Mouse (Mus musculus) embryo, embryonic 11.5 days (tissue): ENCODE measurements around the gene Galnt4.

Source experiments
- DNase-seq: peaks from one replicate; pipeline ENCODE4 v3.0.0-alpha.2; 2012; ENCODE audit warnings: low read depth, low spot score

Gene Galnt4

DNA sequence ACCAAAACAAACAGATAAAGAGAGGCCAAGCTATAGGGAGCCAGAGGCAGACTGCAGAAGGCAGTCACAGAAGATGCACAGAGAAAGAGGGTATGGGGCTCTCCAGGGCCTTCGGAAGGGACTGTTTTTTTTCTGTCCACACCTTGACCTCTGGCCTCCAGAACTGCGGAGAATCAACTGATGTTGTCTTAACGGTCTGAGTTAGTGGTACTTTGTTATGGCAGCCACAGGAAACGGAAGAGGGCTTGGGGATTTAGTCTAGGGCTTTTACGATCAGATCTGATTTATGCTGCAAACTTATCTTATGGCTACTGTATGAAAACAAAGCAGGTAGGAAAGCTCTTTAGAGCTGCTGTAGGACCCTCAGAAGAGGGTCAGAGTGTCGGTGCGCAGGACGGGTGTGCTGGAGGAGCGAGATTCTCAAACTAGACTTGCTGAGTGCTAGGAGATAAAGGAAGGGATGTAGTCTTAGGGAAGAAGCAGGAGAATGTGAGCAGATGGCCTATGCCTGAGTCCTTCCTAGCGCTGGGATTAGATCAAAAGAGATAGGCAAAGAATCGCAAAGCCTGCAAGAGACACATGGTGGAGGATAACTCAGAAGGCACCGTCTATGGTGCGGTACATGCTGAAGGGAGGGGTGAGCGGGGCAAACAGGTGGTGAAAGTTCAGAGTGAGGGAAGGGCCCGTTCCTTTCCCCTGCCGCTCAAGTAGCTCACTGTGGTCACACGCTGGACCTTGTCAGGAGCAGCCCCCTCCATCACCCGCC, 7.7 kb downstream of the Galnt4 start:
- DNase-seq = no peak

DNA sequence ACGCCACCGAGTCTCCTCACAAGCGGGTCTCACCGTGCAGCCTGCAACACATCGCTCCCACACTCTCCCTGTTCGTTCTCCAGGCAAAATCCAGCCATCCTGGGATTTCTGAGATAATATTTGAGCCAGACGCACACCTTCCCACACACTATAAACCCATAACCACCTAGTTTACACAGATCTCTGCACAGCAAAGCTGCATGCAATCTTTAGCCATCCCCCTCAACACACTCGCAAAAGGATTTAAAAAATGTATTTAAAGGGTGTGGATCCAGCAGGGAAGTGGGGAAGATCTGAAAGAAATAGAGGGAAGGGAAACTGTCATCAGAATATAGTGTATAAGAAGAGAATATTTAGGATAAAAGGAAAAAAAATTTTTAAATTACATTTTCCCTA, 8.3 kb downstream of the Galnt4 start:
- DNase-seq = no peak

DNA sequence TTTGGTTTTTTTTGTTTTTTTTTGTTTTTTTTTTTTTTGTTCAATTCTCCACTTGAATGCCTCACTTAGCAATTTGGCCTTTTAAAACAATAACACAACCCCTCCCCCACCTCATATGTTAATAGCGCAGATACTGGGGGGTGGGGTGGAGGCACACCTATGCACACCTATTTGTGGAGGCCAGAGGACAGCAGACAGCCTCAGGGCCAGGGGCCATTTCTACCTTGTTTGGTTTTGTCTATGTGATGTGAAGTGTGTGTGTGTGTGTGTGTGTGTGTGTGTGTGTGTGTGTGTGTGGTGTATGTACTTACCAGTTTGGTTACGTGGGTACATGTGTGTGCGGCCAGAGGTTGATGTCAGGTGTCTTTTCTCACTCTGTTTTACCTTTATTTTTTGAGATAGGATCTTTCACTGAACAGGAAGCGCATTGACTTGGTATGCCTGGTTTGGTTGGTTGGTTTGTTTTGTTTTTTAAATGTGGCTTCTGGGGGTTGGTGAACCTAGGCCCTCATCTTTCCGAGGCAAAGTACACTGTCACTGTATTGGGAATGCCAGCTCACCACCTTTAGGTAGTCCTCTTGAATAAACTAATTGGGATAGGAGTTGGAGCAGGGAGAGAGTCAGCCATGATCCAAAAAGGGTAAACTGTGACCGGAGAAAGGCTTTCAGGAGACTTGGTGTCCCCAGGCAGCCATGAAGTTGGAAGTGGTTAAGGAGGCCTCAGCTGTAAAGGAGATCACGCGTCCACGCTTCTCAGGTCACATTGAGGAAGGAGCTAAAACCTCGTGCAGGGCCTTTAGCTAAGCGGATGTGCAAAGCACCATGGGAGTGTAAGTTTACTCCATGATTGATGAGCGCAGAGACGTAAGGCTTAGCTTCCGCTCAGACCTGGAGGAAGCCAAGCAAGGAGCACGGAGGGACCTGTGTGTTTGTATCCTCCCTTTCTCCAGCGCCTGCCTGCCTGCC, 9.0 kb downstream of the Galnt4 start:
- no peak for DNase-seq

DNA sequence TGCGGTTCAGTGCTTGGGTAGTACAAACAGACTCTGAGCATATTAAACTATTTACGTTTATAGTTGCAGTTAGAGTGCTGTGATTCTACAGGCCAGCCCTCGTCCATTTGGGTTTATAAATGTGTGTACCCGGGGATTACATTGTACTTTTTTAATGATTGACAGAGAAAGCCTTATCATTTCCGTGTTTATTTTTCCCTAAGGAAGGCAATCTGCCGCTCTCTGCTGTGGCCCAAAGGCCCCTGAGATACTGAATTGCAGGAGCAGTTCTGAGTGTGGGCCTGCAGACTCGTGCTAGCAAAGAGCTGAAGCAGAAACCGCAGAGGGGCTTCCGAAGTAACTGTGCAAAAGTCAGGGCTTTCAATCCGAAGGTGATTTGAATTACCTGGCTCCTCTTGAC, 9.9 kb downstream of the Galnt4 start:
- no peak for DNase-seq

DNA sequence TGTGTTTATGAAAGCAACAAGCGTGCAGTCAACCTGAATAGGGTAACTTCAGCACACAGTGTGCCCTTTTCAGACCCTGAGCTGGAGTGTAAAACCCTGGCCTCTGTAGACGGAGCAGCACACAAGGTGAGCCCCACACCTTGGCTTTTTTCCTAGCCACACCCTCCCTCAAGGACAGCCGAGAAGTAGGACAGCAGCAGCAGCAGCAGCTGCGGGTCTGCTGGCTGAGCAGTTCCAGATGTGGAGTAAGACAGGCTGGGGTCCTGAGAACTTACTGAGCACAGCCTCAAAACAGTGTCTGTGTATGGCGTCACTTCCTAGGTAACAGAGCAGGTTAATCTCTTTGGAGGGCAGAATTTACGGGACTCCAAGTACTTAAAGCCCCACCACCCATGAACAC, 10.7 kb downstream of the Galnt4 start:
- no peak for DNase-seq

DNA sequence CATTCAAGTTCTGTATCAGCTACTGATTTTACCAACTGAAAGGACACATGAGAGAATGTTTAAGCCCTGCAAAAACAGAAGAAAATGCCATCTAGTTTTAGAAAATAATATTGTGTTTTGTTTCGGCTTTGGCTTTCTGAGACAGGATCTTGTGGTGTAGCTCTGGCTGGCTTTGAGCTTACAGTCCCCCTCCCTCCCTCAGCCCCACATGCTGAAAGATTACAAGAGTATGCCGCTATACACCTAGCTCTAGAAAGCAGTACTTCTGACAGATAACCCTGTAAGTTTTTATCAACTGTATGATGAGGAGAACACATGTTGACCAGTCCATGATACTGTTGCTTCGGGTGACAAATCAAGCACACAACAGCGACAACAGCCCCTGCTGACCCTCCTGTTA, 11.5 kb downstream of the Galnt4 start:
- DNase-seq = no peak

DNA sequence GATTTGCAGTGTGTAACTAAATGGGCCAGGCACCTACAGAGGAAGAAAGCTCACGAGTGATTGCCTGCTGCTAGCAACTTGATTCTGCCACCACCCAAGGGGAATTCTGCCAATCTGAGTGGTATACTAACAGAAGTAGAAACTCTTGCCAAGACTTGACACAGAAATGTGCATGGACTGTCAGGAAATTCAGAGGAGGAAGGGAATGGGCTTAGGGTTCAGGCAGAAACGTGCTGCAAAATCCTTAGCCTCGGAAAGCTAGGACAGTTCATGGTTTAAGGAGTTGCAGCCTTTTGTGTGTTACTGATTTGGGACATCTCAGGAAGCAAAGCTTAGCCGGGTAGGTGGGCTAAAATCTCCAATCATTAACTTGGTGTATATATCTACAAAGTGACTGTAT, 18.3 kb downstream of the Galnt4 start, which contains the start of gene Phxr2:
Gene Phxr2 (minus strand): TSS at position 101 of the 400 bp plus-strand sequence.
- DNase-seq = no peak

DNA sequence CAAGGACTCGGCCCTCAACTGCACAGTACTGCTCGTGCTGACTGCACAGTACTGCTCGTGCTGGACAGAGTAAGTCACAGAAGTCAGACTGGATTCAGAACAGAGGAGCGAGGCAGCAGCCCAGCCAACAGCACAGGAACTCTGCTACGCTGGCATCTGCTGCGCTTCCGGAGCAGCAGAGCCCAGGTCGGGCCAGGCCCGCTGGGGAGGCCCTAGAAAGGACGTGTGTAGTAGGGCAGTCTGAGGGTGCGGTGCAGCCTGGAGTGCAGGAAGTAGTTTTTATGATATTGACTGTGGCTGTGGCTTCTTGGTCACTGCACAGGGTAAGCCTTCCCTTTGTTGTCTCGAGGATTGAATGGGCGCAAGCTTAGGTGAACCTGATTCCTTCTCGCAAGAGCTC, 19.0 kb downstream of the Galnt4 start:
- DNase-seq = no peak

DNA sequence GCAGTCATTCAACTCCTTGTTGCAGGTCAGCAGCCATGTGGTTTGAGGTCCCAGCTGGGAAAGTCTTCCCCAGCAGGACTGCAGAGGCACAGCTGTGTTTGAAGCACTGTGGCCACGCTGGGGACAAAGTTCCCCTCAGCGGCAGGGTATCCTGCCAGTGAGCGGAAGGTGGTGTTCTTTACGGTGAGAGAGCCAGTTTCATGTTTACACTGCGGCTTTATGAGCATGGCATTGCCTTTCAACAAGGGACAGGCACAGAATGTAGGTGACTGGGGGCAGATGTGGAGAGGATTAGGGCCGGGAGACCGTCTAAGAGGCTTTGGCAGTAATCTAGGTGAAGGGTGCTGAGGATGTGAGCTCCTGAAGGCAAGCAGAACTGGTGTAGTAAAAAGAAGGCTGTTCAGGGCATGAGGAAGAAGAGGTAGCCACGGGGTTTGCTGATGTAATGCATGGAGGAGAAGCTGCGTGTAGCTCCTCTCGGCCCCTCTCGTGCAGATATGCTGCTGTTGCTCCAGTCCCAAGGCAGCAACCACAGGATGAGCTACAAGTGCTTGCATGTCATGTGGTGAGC, 19.8 kb downstream of the Galnt4 start:
- no peak for DNase-seq

DNA sequence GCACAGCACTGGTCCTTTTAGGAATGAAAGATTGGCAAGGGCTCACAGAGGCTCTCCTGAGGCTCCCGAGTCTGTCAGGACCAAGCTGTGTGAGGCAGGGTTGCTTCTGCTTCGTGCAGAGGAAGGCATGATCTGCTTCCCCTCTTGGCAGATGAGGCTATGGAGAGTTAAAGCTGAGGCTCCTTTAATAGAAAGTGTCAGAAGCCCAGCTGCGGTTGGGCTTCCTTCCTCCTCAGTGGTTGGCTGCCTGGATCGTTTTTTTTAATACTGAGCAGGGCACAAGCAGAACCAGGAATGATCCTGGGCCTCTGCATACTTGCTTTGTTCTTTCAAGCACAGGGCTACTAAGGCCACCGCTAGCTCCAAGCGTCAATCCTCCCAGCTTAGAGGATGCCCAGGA, 22.7 kb downstream of the Galnt4 start:
- DNase-seq = no peak

DNA sequence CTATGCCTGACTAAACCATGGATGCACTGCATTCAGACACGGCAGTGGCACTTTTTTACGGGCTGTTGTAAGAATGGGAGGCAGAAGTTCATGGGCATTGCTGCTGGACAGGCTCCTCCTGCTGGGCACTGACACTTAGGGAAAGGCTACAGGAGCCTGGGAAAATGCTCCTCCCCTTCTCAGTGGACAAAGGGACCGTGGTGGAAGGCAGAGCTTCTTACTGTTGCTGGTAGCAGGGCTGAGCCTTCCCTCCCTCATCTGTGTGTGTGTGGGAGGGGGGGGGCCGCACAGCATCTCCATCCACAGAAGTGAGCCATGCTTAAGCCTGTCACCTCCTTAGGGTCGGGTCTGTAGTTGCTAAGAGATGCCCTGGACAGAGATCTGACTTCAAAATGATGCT, 23.3 kb downstream of the Galnt4 start:
- no peak for DNase-seq

DNA sequence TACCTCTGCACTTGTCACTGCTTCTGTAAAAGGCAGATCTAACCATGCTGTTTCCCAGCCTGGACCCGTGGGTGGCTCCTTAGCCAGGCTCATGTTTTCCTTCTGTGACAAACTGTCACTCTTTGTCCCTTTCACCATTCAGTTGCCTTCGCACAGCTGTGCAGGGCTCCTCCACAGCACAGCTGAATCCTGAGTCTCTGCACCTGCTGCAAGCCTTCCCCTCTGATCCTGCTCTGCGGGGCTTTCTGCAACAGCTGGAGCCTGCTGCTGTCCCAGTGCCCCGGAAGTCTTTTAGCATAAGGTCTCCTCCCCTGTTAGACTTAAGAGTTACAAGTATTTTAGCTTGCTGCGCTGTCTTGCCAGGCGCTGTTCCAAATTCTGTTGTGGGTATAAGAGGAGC, 24.2 kb downstream of the Galnt4 start:
- DNase-seq = no peak

DNA sequence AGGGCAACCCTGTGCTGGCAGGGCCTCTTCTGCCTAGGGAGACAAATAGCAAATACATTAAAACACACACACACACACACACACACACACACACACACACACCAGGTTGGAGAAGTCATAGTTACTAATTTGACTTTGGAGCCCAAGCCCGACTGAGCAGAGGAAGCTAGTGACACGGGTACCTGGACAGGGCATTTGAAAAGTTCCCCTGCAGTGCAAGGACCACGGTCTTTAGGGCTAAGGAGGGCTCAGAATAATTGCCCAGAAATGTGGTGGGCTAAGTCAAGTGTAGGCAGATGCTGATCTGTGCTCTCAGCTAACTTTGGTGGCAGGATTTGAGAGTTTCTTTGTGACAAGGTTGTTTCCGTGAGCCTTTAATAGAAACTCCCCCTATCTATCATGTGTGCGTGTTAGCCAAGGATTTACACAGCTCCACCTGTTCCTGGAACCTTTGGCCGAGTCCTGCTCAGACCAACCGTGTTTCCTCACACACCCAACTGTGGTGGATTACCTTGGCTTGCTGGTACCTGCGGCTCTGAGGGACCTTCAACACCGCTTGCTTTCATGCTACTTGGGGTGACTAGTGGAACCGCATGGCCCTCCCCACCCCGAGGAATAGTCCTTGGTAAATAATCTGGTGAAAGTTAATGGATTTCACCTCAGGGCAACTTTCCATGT, 24.8 kb downstream of the Galnt4 start:
- no peak for DNase-seq

DNA sequence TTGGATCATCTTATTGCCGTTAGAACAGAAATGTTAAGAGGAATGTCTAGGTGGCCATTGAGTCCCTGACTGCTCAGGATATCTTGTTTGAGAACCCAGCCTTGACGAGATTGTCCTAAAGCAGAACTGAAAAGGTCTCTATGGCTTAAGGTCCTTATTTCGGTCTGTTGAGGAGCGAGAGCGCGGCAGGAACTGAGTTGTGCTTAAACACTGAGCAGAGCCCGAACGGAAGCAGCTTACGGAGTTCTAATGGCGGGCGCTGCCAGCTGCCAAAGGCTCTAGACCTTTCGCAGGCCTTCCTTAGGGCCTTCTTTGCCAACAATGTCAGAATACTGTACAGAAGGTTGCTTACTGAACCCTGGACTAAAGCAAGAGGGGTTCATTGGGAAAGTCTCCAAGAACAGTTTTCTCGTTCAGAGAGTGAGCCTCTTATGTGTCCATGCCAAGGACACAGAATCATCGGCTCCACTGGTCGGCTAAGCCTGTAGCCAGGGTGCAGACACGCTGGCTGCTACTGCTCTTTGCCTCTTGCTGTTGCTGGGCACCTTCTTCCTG, 25.4 kb downstream of the Galnt4 start:
- DNase-seq = no peak

DNA sequence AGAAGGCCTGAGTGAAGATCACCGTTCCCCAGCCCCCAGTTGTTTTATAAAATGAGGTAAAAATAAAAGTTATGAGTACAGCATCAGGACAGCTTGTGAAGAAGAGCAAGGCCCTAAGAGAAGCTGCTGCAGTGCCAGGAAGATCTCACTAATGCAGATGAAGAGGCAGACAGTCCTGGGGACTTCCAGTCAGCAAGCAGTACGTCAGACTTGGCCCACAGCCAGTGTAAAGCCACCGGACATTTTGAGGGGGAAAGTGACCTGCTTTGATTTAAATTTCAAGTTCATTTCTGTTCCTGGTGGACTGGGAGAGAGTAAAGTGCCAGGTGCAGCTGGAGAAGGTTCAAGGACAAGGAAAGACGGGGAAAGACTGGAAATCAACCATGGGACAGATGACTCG, 28.4 kb downstream of the Galnt4 start:
- DNase-seq = no peak

DNA sequence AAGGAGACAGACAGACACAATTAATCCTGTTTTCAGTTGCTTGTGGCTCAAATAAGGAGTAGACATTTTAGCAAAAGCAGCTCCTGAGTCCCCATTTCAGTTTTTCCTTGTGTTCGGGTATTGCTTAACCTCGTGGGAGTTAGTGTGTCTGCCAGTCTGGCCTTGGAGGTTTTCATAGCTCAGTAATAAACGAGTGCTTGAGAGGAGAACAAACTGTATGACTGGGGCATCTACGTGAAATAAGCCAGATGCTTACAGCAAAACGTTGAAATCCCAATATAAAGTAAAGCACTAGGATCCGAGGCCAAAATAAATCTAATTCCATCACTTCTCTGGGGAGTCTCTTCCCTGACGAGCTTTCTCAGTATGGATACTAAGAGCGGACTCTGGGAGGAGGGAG, 37.7 kb downstream of the Galnt4 start:
- no peak for DNase-seq

DNA sequence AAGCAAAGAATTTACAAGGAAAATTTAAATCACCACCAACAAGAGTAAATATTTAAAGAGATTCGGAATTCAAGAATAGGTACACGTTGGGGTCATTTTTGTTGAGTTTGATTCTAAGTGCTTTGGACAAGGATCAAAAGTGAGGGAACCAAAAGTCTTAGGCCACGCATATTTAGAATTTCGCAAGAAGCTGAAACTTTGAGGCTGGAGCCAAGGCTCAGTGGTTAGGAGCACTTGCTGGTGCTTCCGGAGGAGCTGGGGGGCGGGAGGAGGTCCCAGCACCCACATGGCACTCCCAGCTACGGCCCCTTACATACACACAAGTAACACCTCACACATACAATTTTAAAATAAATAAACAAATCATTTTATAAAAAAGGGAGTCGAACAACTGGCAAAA, 38.6 kb downstream of the Galnt4 start:
- DNase-seq = no peak

DNA sequence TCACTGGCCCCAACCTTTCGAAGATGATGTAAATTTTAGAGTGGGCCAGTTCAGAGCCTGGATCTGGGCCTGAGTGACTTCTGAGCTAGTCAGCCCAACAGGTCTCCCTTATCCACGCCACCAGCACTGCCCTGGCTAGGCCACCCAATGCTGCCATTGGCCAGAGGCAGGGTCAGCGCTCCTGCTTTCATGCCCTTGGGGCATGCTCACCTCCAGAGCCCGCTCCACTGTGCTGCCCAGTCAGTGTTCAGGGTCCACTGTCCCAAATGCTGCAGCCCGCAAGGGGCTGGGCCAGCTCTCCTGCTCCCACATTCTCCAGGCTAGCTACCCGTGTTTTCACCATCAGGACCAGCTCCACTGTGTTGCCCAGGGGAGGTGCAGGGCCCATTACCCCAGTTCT, 42.1 kb downstream of the Galnt4 start:
- DNase-seq = no peak

DNA sequence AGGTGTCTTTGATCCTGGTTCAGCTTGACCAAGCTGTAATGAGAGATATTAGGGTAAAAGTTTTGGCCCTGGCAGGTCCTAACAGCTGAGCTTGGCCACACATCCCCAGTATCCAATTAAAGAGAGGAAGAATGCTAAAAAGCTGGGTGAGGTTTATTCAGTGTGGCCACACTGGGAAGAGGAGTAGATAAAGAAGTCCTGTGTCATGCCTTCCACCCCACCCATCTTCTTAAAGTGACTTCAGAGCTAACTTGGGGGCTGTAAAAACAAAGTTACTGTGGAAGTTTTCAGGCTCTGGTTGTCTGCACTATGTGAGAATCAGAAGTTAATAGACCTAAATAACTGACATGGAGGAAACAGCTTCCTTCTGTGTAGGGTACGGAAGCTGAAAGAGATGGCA, 43.6 kb downstream of the Galnt4 start:
- DNase-seq = no peak

DNA sequence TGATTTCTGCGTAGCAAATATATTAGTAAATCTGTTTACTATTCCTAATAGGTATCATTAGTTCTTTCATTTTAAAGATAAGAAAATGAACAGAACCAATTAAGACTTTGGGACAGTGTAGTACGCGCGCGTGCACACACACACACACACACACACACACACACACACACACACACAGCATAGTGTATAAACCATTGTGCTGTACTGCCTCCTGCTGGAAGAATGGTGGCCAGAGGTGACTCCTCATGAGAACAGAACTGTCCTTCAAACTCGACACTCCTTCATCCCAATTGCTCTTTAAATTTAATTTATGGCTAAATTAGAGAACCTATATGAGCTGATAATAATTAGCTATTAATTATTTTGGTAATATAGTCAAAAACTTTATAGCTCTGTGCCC, 44.1 kb downstream of the Galnt4 start:
- DNase-seq = no peak

DNA sequence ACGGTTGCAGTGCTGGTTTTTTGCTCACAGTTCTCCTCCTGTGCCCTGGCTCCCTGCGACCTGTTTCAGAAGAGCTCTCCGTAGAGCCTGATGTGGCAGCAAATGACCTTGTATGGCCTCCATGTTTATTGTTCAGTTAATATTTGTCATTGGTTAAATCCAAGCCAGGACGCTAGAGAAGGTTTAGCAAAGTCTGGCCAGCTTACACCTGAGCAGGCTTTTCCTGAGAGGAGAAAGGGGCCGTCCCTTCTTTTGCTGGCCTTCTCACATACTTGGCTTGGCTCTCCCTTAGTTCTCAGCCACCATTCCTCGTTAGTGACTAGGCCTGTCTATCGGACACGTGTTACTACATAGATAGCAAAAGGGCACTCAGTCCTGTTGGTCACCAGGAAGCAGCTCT, 46.7 kb downstream of the Galnt4 start:
- no peak for DNase-seq

DNA sequence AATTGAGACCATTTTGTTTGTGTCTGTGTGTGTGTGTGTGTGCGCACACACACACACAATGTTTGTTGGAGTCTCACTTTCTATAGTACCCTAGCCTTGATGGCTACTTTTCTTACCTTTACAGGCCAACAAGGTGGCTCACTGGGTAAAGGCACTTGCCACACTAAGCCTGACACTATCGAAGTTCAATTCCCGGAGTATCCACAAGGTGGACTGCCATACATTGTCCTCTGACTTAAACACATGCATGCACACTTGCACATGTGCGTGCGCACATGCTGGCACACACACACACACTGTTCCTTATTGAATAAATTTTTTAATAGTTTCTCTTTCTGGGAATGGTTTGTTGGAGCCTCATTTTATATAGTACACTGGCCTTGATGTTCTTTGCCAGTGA, 48.8 kb downstream of the Galnt4 start:
- DNase-seq = no peak
